9 mouse cellular contexts compared by ENCODE assay signal in the genomic region with DNA sequence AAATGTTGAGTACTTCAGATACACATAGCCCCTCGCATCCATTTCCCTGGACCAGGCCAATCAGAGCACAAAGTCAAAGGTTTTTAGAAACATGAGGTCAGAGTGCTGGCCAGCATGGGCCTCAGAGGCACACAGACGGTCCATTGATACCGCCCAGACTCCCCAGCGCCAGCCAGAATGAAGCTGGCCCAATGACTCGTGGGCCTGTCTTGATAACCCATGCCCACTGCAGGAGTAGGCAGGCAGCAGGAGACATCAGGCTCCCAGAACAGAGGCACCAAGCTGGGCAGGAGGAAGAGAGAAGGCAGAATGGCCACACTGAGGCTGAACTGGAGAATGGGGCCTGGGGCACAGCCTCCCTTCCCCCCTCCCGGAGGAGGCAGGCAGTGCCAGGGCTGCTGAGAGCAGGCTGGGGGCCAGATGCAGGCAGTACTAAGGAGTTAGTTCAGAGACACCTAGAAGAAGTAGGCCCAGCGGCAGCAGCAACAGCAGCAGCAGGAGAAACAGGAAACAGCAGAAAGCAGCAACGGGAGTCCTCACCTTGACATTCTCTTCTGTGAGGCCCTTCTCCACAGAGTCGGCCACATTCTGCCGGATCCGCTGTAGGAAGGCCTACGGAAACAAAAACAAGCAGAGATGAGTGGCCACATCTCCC.
DNase-seq lines count a peak whose midpoint lies in the region; ATAC-seq and TF ChIP-seq lines count a peak whose summit lies in the region.
"Had no signal": no experiment of that assay in that cellular context is flagged by ENCODE, and none has a peak within 500 bp of the region (broad histone marks: within the 10 kb centered on the region; RNA-seq: fewer than 3 reads in every experiment).

No protein-coding gene starts in this region.

- H3K27me3 ChIP-seq in heart, embryonic 10.5 days (ENCODE audit: insufficient read depth, poor library complexity, severe bottlenecking), result no peaks in the 10 kb centered on the region
- no peaks in the 10 kb centered on the region for H3K27me3 ChIP-seq in midbrain, postnatal 0 days (ENCODE audit: insufficient read depth, low read length)
- H3K27me3 ChIP-seq in midbrain, embryonic 14.5 days (ENCODE audit: control insufficient read depth, insufficient read depth, low read length), result no peaks in the 10 kb centered on the region
- H3K27me3 ChIP-seq in hindbrain, embryonic 11.5 days (ENCODE audit: control insufficient read depth, insufficient read depth, low read length), result no peaks in the 10 kb centered on the region

- H3K4me3 ChIP-seq in heart, embryonic 10.5 days, result no peak overlapping the region
- H3K4me3 ChIP-seq in midbrain, postnatal 0 days (ENCODE audit: low read depth, low read length), result no peak overlapping the region
- H3K4me3 ChIP-seq in midbrain, embryonic 14.5 days (replicated peaks; ENCODE audit: low read depth, low read length), result no peak overlapping the region
- H3K4me3 ChIP-seq in hindbrain, embryonic 11.5 days (ENCODE audit: low read depth, low read length), result no peak overlapping the region

- H3K9ac ChIP-seq in midbrain, postnatal 0 days (replicated peaks; ENCODE audit: low read length, poor library complexity, severe bottlenecking), result no peak overlapping the region
- no peak overlapping the region for H3K9ac ChIP-seq in midbrain, embryonic 14.5 days (replicated peaks; ENCODE audit: low read length)
- no peak overlapping the region for H3K9ac ChIP-seq in hindbrain, embryonic 11.5 days (ENCODE audit: low read depth, low read length)

- H3K4me2 ChIP-seq in midbrain, postnatal 0 days (ENCODE audit: low read depth, low read length, poor library complexity, severe bottlenecking), result no peak overlapping the region
- H3K4me2 ChIP-seq in midbrain, embryonic 14.5 days (ENCODE audit: low read length), result no peak overlapping the region
- H3K4me2 ChIP-seq in hindbrain, embryonic 11.5 days (replicated peaks; ENCODE audit: low read depth, low read length), result no peak overlapping the region

- intact Hi-C loops in heart, postnatal 10 days (cut with DNase I), result no loop called here

- TF ChIP-seq CTCF in midbrain, postnatal 0 days (IDR thresholded peaks at IDR 0.05), result no peak

- WGBS in heart, embryonic 10.5 days, result 64% methylated on average over 12 of the region's 12 CpGs
- WGBS in midbrain, postnatal 0 days, result 73% methylated on average over 12 of the region's 12 CpGs
- WGBS in midbrain, embryonic 14.5 days, result 84% methylated on average over 12 of the region's 12 CpGs
- 74% methylated on average over 12 of the region's 12 CpGs for WGBS in hindbrain, embryonic 11.5 days

- peak overlapping the region; percentile 62 for H3K27ac ChIP-seq in heart, embryonic 10.5 days
- H3K27ac ChIP-seq in midbrain, postnatal 0 days (ENCODE audit: low read depth, low read length), result peak overlapping the region; percentile 21; the same call in 1 of the 2 replicates
- no peak overlapping the region for H3K27ac ChIP-seq in midbrain, embryonic 14.5 days (replicated peaks; ENCODE audit: low read depth, low read length)
- 0 out of 2 replicates have a peak overlapping the region, but pooled peaks have one; percentile 36 for H3K27ac ChIP-seq in hindbrain, embryonic 11.5 days (ENCODE audit: low read depth, low read length)

- DNase-seq in heart, embryonic 10.5 days (ENCODE audit: low spot score), result no peak
- DNase-seq in heart, postnatal 10 days, result no peak
- no peak for DNase-seq in midbrain, postnatal 0 days (ENCODE audit: low spot score)
- DNase-seq in midbrain, embryonic 14.5 days, result no peak
- DNase-seq in hindbrain, embryonic 11.5 days (ENCODE audit: low spot score), result no peak
- peak; percentile 67 for DNase-seq in thymus, postnatal 0 days (ENCODE audit: low spot score)
- no peak for DNase-seq in natural killer cell, adult 2 months (ENCODE audit: low spot score in 2 of 2)
- no peak for DNase-seq in lung, adult 18-20 months
- DNase-seq: cerebellum, adult 9-11 months had no signal

- peaks cover 3% of the 10 kb centered on the region; the same call in 1 of the 2 replicates for H3K36me3 ChIP-seq in heart, embryonic 10.5 days
- no peaks in the 10 kb centered on the region for H3K36me3 ChIP-seq in midbrain, postnatal 0 days (ENCODE audit: insufficient read depth, low read length)
- H3K36me3 ChIP-seq in midbrain, embryonic 14.5 days (ENCODE audit: control insufficient read depth, insufficient read depth, low read length), result no peaks in the 10 kb centered on the region
- H3K36me3 ChIP-seq in hindbrain, embryonic 11.5 days (ENCODE audit: control insufficient read depth, insufficient read depth, low read length), result no peaks in the 10 kb centered on the region

- no peak; the same call in 1 of the 2 replicates for ATAC-seq in midbrain, postnatal 0 days (ENCODE audit: low FRiP score)
- no peak for ATAC-seq in midbrain, embryonic 14.5 days (ENCODE audit: low FRiP score, low TSS enrichment)
- ATAC-seq in hindbrain, embryonic 11.5 days (ENCODE audit: low FRiP score), result no peak

- H3K4me1 ChIP-seq in heart, embryonic 10.5 days, result peaks cover 27% of the 10 kb centered on the region
- H3K4me1 ChIP-seq in midbrain, postnatal 0 days (ENCODE audit: insufficient read depth, low read length), result no peaks in the 10 kb centered on the region
- no peaks in the 10 kb centered on the region for H3K4me1 ChIP-seq in midbrain, embryonic 14.5 days (ENCODE audit: control insufficient read depth, insufficient read depth, low read length)
- H3K4me1 ChIP-seq in hindbrain, embryonic 11.5 days (replicated peaks; ENCODE audit: control insufficient read depth, insufficient read depth, low read length), result peaks cover 2% of the 10 kb centered on the region; the same call in 1 of the 2 replicates

- no peaks in the 10 kb centered on the region for H3K9me3 ChIP-seq in heart, embryonic 10.5 days
- H3K9me3 ChIP-seq in midbrain, postnatal 0 days (ENCODE audit: low read length), result no peaks in the 10 kb centered on the region
- H3K9me3 ChIP-seq in midbrain, embryonic 14.5 days (ENCODE audit: control insufficient read depth, low read length), result no peaks in the 10 kb centered on the region
- H3K9me3 ChIP-seq in hindbrain, embryonic 11.5 days (ENCODE audit: control insufficient read depth, low read length), result no peaks in the 10 kb centered on the region
